Mouse (Mus musculus) myocyte (in vitro differentiated cells): ENCODE measurements at regions not wholly inside any gene's neighbourhood (a gene's known extent, or its start where the extent isn't known, plus 50 kb on each side); places are given as distances from the start of the nearest gene placed in this dataset.

Experiments
- H3K27me3 ChIP-seq: one replicate; pipeline ENCODE4 v1.6.1; 2011; ENCODE audit not compliant: control insufficient read depth, insufficient read depth, insufficient read length
- H3K36me3 ChIP-seq: one replicate; pipeline ENCODE4 v1.6.1; 2011; ENCODE audit not compliant: control insufficient read depth, insufficient read depth
- H3K4me2 ChIP-seq: one replicate; pipeline ENCODE4 v1.6.1; 2011; ENCODE audit warnings: low read depth, control low read depth
- H3K4me3 ChIP-seq: one replicate; pipeline ENCODE4 v1.5.1; 2011; ENCODE audit warnings: mild to moderate bottlenecking, control low read depth, moderate library complexity
- H3K79me2 ChIP-seq: one replicate; pipeline ENCODE4 v1.6.1; 2011; ENCODE audit not compliant: control insufficient read depth, insufficient read depth
- H3ac ChIP-seq: one replicate; pipeline ENCODE4 v1.6.1; 2011; ENCODE audit not compliant: control insufficient read depth, insufficient read length
- CEBPB ChIP-seq: IDR thresholded peaks from 2 replicates; pipeline ENCODE4 v1.6.1; 2011; ENCODE audit warnings: mild to moderate bottlenecking, moderate library complexity; ENCODE audit not compliant: poor library complexity, insufficient read depth, severe bottlenecking
- E2F4 ChIP-seq: IDR thresholded peaks from one replicate; pipeline ENCODE4 v1.6.1; 2011; ENCODE audit warnings: mild to moderate bottlenecking, control low read depth, moderate library complexity; ENCODE audit not compliant: insufficient read depth
- MAX ChIP-seq: IDR thresholded peaks from one replicate; pipeline ENCODE4 v1.6.1; 2011; ENCODE audit warnings: low read depth, mild to moderate bottlenecking, control low read depth
- MYOD1 ChIP-seq, 3 experiments: IDR thresholded peaks; one replicate each; pipeline ENCODE4 v1.6.1; 2011; ENCODE audit warnings: control low read depth in 2 of 3, low read depth in 2 of 3, mild to moderate bottlenecking in 2 of 3, moderate library complexity in 1 of 3; ENCODE audit not compliant: insufficient read length in 2 of 3, control insufficient read depth in 1 of 3
- MYOG ChIP-seq, 3 experiments: IDR thresholded peaks; one replicate each; pipeline ENCODE4 v1.6.1; 2011; ENCODE audit warnings: control low read depth in 2 of 3, low read depth in 2 of 3, mild to moderate bottlenecking in 2 of 3; ENCODE audit not compliant: insufficient read length in 2 of 3, control insufficient read depth in 1 of 3, insufficient read depth in 1 of 3
- POLR2A ChIP-seq: IDR thresholded peaks from one replicate; pipeline ENCODE4 v1.6.1; 2011; ENCODE audit warnings: low read depth, mild to moderate bottlenecking, control low read depth, moderate library complexity; ENCODE audit not compliant: insufficient read length
- POLR2AphosphoS2 ChIP-seq: IDR thresholded peaks from one replicate; pipeline ENCODE4 v1.6.1; 2011; ENCODE audit warnings: low read depth, control low read depth; ENCODE audit not compliant: insufficient read length
- REST ChIP-seq: IDR thresholded peaks from one replicate; pipeline ENCODE4 v1.6.1; 2011; ENCODE audit warnings: mild to moderate bottlenecking, control low read depth, moderate library complexity; ENCODE audit not compliant: insufficient read depth, insufficient read length
- SRF ChIP-seq: IDR thresholded peaks from one replicate; pipeline ENCODE4 v1.6.1; 2011; ENCODE audit warnings: low read depth; ENCODE audit not compliant: control insufficient read depth, insufficient read length
- TCF12 ChIP-seq: IDR thresholded peaks from one replicate; pipeline ENCODE4 v1.6.1; 2011; ENCODE audit warnings: mild to moderate bottlenecking, control low read depth; ENCODE audit not compliant: poor library complexity, insufficient read depth, severe bottlenecking
- TCF3 ChIP-seq: IDR thresholded peaks from one replicate; pipeline ENCODE4 v1.6.1; 2011; ENCODE audit warnings: low read depth, control low read depth; ENCODE audit not compliant: insufficient read length
- USF1 ChIP-seq: IDR thresholded peaks from one replicate; pipeline ENCODE4 v1.6.1; 2011; ENCODE audit warnings: low read depth, mild to moderate bottlenecking, control low read depth, moderate library complexity

- Histone ChIP-seq H3K4me3 (no peak overlapping the region), H3K36me3 (no peaks in the 10 kb centered on the region), H3K4me2 (no peak overlapping the region), H3K27me3 (no peaks in the 10 kb centered on the region), H3K79me2 (no peaks in the 10 kb centered on the region), H3ac (no peak overlapping the region)
- TF ChIP-seq TCF12 (no peak), POLR2AphosphoS2 (no peak), REST (no peak)
These were observed 313.3 kb downstream of the Diras2 start for GRCm38 (mm10) chr13:52217741-52218140.

GRCm38 (mm10) chr13:52222315-52223097, 308.6 kb downstream of the Diras2 start:
- Histone ChIP-seq H3K4me3 (no peak overlapping the region), H3K27me3 (no peaks in the 10 kb centered on the region), H3K36me3 (no peaks in the 10 kb centered on the region), H3ac (no peak overlapping the region), H3K79me2 (no peaks in the 10 kb centered on the region), H3K4me2 (no peak overlapping the region)
- no peak for TF ChIP-seq USF1
- no peak for TF ChIP-seq SRF
- no peak for TF ChIP-seq TCF12
- TF ChIP-seq TCF3 = no peak
- no peak for TF ChIP-seq MYOG (IDR thresholded peaks at IDR 0.05; ENCODE audit: control insufficient read depth in 1 of 3, insufficient read depth in 1 of 3, insufficient read length in 2 of 3, low read depth in 2 of 3)
- TF ChIP-seq MYOD1 (IDR thresholded peaks at IDR 0.05; ENCODE audit: control insufficient read depth in 1 of 3, insufficient read length in 2 of 3, low read depth in 2 of 3) = no peak
- TF ChIP-seq E2F4 = no peak
- no peak for TF ChIP-seq POLR2A
- TF ChIP-seq POLR2AphosphoS2 = no peak
- no peak for TF ChIP-seq REST
- TF ChIP-seq CEBPB = no peak
- TF ChIP-seq MAX = no peak

- Histone ChIP-seq H3K27me3 (no peaks in the 10 kb centered on the region), H3K4me3 (no peak overlapping the region), H3K4me2 (no peak overlapping the region), H3ac (no peak overlapping the region), H3K79me2 (no peaks in the 10 kb centered on the region), H3K36me3 (no peaks in the 10 kb centered on the region)
- TF ChIP-seq MAX (no peak), USF1 (no peak), REST (no peak), MYOG (IDR thresholded peaks at IDR 0.05; ENCODE audit: control insufficient read depth in 1 of 3, insufficient read depth in 1 of 3, insufficient read length in 2 of 3, low read depth in 2 of 3) (no peak), E2F4 (no peak), SRF (no peak), TCF3 (no peak), POLR2AphosphoS2 (no peak), POLR2A (no peak), CEBPB (no peak), MYOD1 (IDR thresholded peaks at IDR 0.05; ENCODE audit: control insufficient read depth in 1 of 3, insufficient read length in 2 of 3, low read depth in 2 of 3) (no peak), TCF12 (no peak)
These were observed 307.7 kb downstream of the Diras2 start for GRCm38 (mm10) chr13:52223098-52223962.

GRCm38 (mm10) chr13:52233971-52234370, 297.1 kb downstream of the Diras2 start:
- no peak overlapping the region for H3K4me3 ChIP-seq
- no peak for TF ChIP-seq MYOG (IDR thresholded peaks at IDR 0.05; ENCODE audit: control insufficient read depth in 1 of 3, insufficient read depth in 1 of 3, insufficient read length in 2 of 3, low read depth in 2 of 3)
- TF ChIP-seq REST = no peak
- no peak for TF ChIP-seq POLR2AphosphoS2
- TF ChIP-seq SRF = no peak
- TF ChIP-seq POLR2A = no peak
- no peak for TF ChIP-seq TCF12
- TF ChIP-seq TCF3 = no peak
- peak; percentile 66 to 75 (median 72) for TF ChIP-seq MYOD1 (IDR thresholded peaks at IDR 0.05; ENCODE audit: control insufficient read depth in 1 of 3, insufficient read length in 2 of 3, low read depth in 2 of 3)
- H3K36me3 ChIP-seq = no peaks in the 10 kb centered on the region
- H3ac ChIP-seq = no peak overlapping the region
- peak overlapping the region; percentile 16 for H3K4me2 ChIP-seq
- no peaks in the 10 kb centered on the region for H3K79me2 ChIP-seq
- no peaks in the 10 kb centered on the region for H3K27me3 ChIP-seq

GRCm38 (mm10) chr13:52236105-52236504, 295.0 kb downstream of the Diras2 start:
- H3K4me3 ChIP-seq = no peak overlapping the region
- no peak overlapping the region for H3ac ChIP-seq
- no peaks in the 10 kb centered on the region for H3K36me3 ChIP-seq
- H3K27me3 ChIP-seq = no peaks in the 10 kb centered on the region
- H3K4me2 ChIP-seq = peak overlapping the region; percentile 87
- H3K79me2 ChIP-seq = no peaks in the 10 kb centered on the region
- TF ChIP-seq CEBPB (0 out of 2 replicates have a peak, but pooled peaks have one; percentile 6), USF1 (peak; percentile 36), TCF3 (peak; percentile 66), MAX (no peak), POLR2AphosphoS2 (no peak), SRF (no peak), MYOG (IDR thresholded peaks at IDR 0.05; ENCODE audit: control insufficient read depth in 1 of 3, insufficient read depth in 1 of 3, insufficient read length in 2 of 3, low read depth in 2 of 3) (peak; percentile 62 to 96 (median 94)), TCF12 (peak; percentile 54), MYOD1 (IDR thresholded peaks at IDR 0.05; ENCODE audit: control insufficient read depth in 1 of 3, insufficient read length in 2 of 3, low read depth in 2 of 3) (peak; percentile 47 to 95 (median 88))
